Mouse (Mus musculus) macrophage (primary cell): ENCODE results near the gene Klf13. TPM values are rescaled to one million over a fixed set of nuclear protein-coding genes. Genes with fewer than 3 reads are reported as not detected.

ENCODE experiments used
- H3K27ac ChIP-seq: fragments of 350-480 bp; formaldehyde crosslinking; 2 replicates; pipeline ENCODE4 v1.9.0; 2021
- H3K36me3 ChIP-seq: fragments of 350-480 bp; formaldehyde crosslinking; 2 replicates; pipeline ENCODE4 v1.9.0; 2021; ENCODE audit errors: inconsistent target
- H3K4me3 ChIP-seq: fragments of 350-480 bp; formaldehyde crosslinking; 2 replicates; pipeline ENCODE4 v1.9.0; 2021; ENCODE audit errors: inconsistent target
- H3K79me2 ChIP-seq: fragments of 350-480 bp; formaldehyde crosslinking; 2 replicates; pipeline ENCODE4 v1.9.0; 2021; ENCODE audit errors: inconsistent target
- WGBS: methylation state at CpG from one replicate; pipeline ENCODE4 v1.1.7; 2026; ENCODE audit warnings: inconsistent platforms; ENCODE audit not compliant: missing documents; 5-methylcytosine and 5-hydroxymethylcytosine counted together
- polyA plus RNA-seq: library from polyadenylated mRNA; stranded (reverse); fragments of 250-400 nt; gene quantifications from 3 replicates; pipeline ENCODE4 v1.2.4, GENCODE M21; 2018; ENCODE audit warnings: inconsistent platforms

Gene Klf13
- polyA plus RNA-seq, 1 experiment from 2014 or later = 20.8 TPM

- Histone ChIP-seq H3K27ac (no peak overlapping the region), H3K4me3 (no peak overlapping the region), H3K36me3 (no peaks in the 10 kb centered on the region), H3K79me2 (no peaks in the 10 kb centered on the region)
- 86% methylated on average over 6 of the region's 6 CpGs for WGBS
Observed at GRCm38 (mm10) chr7:63879583-63879982, 59.1 kb downstream of the Klf13 start.

GRCm38 (mm10) chr7:63877610-63878009, 61.1 kb downstream of the Klf13 start:
- 76% methylated on average over 14 of the region's 14 CpGs for WGBS
- no peaks in the 10 kb centered on the region for H3K36me3 ChIP-seq
- H3K79me2 ChIP-seq = no peaks in the 10 kb centered on the region
- no peak overlapping the region for H3K27ac ChIP-seq
- no peak overlapping the region for H3K4me3 ChIP-seq

GRCm38 (mm10) chr7:63876640-63877039, 62.1 kb downstream of the Klf13 start:
- no peaks in the 10 kb centered on the region for H3K79me2 ChIP-seq
- 15% methylated on average over 2 of the region's 2 CpGs for WGBS
- H3K36me3 ChIP-seq = no peaks in the 10 kb centered on the region
- no peak overlapping the region for H3K27ac ChIP-seq
- no peak overlapping the region for H3K4me3 ChIP-seq

GRCm38 (mm10) chr7:63875686-63876085, 63.0 kb downstream of the Klf13 start:
- Histone ChIP-seq H3K27ac (no peak overlapping the region), H3K36me3 (no peaks in the 10 kb centered on the region), H3K4me3 (no peak overlapping the region), H3K79me2 (no peaks in the 10 kb centered on the region)

- no peak overlapping the region for H3K4me3 ChIP-seq
- H3K79me2 ChIP-seq = no peaks in the 10 kb centered on the region
- no peaks in the 10 kb centered on the region for H3K36me3 ChIP-seq
- no peak overlapping the region for H3K27ac ChIP-seq
- WGBS = 90% methylated on average over 12 of the region's 12 CpGs
Observed at GRCm38 (mm10) chr7:63873880-63874279, 64.8 kb downstream of the Klf13 start.

- H3K27ac ChIP-seq = no peak overlapping the region
- no peak overlapping the region for H3K4me3 ChIP-seq
- H3K36me3 ChIP-seq = no peaks in the 10 kb centered on the region
- WGBS = 66% methylated on average over 6 of the region's 6 CpGs
- H3K79me2 ChIP-seq = no peaks in the 10 kb centered on the region
Observed at GRCm38 (mm10) chr7:63871698-63872097, 67.0 kb downstream of the Klf13 start.

GRCm38 (mm10) chr7:63868356-63868918, 70.3 kb downstream of the Klf13 start:
- H3K36me3 ChIP-seq = no peaks in the 10 kb centered on the region
- H3K79me2 ChIP-seq = no peaks in the 10 kb centered on the region
- 93% methylated on average over 6 of the region's 6 CpGs for WGBS
- no peak overlapping the region for H3K27ac ChIP-seq
- H3K4me3 ChIP-seq = no peak overlapping the region

- no peak overlapping the region for H3K27ac ChIP-seq
- no peaks in the 10 kb centered on the region for H3K36me3 ChIP-seq
- H3K79me2 ChIP-seq = no peaks in the 10 kb centered on the region
- 100% methylated on average over 4 of the region's 4 CpGs for WGBS
- no peak overlapping the region for H3K4me3 ChIP-seq
Observed at GRCm38 (mm10) chr7:63865911-63866310, 72.8 kb downstream of the Klf13 start.

GRCm38 (mm10) chr7:63863046-63863445, 75.7 kb downstream of the Klf13 start:
- Histone ChIP-seq H3K27ac (no peak overlapping the region), H3K79me2 (no peaks in the 10 kb centered on the region), H3K4me3 (no peak overlapping the region), H3K36me3 (no peaks in the 10 kb centered on the region)
- 78% methylated on average over 1 of the region's 1 CpGs for WGBS

- no peak overlapping the region for H3K27ac ChIP-seq
- H3K36me3 ChIP-seq = no peaks in the 10 kb centered on the region
- no peak overlapping the region for H3K4me3 ChIP-seq
- 85% methylated on average over 6 of the region's 6 CpGs for WGBS
- H3K79me2 ChIP-seq = no peaks in the 10 kb centered on the region
Observed at GRCm38 (mm10) chr7:63861123-63861522, 77.6 kb downstream of the Klf13 start.

GRCm38 (mm10) chr7:63858571-63859152, 80.1 kb downstream of the Klf13 start:
- no peaks in the 10 kb centered on the region for H3K36me3 ChIP-seq
- 5% methylated on average over 19 of the region's 22 CpGs for WGBS
- H3K4me3 ChIP-seq = peak overlapping the region; percentile 28
- no peak overlapping the region for H3K27ac ChIP-seq
- no peaks in the 10 kb centered on the region for H3K79me2 ChIP-seq

- Histone ChIP-seq H3K36me3 (no peaks in the 10 kb centered on the region), H3K27ac (no peak overlapping the region), H3K4me3 (no peak overlapping the region), H3K79me2 (no peaks in the 10 kb centered on the region)
- 96% methylated on average over 17 of the region's 17 CpGs for WGBS
Observed at GRCm38 (mm10) chr7:63857771-63858417, 80.8 kb downstream of the Klf13 start.

- H3K36me3 ChIP-seq = no peaks in the 10 kb centered on the region
- H3K79me2 ChIP-seq = no peaks in the 10 kb centered on the region
- no peak overlapping the region for H3K4me3 ChIP-seq
- WGBS = 56% methylated on average over 4 of the region's 4 CpGs
- H3K27ac ChIP-seq = no peak overlapping the region
Observed at GRCm38 (mm10) chr7:63855283-63855682, 83.4 kb downstream of the Klf13 start.

GRCm38 (mm10) chr7:63851841-63852533, 86.7 kb downstream of the Klf13 start:
- H3K27ac ChIP-seq = no peak overlapping the region
- WGBS = 65% methylated on average over 7 of the region's 7 CpGs
- no peaks in the 10 kb centered on the region for H3K36me3 ChIP-seq
- H3K79me2 ChIP-seq = no peaks in the 10 kb centered on the region
- H3K4me3 ChIP-seq = no peak overlapping the region
